Mouse (Mus musculus) WW6 (cell line): ENCODE measurements around the gene Agap1.

Experiments
- DNase-seq: peaks from one replicate; pipeline ENCODE4 v3.0.0-alpha.2; 2013; ENCODE audit warnings: low read depth, low spot score

Agap1 gene

GRCm38 (mm10) chr1:89706862-89707261 is 252.3 kb downstream of the Agap1 start:
- no peak for DNase-seq

GRCm38 (mm10) chr1:89707756-89708480 is 253.3 kb downstream of the Agap1 start:
- no peak for DNase-seq

DNA sequence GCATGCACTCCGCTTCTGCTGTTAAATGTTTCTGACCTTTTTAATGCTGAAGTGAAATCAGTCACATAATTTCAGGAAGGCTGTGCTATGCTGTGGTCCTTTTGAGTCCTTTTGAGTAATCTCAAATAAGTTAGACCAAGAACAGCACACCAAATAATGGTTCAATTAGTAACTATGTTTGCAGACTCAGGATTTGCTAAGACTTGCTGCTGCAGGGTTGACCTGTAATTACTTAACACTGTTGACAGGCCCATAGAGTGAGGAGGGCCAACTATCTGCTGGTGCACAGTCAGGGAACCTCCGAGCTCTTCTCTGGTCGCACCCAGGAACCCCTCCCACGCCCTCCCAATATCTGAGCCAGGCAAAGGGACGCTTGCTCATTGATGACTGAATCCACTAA is 255.2 kb downstream of the Agap1 start:
- no peak for DNase-seq

DNA sequence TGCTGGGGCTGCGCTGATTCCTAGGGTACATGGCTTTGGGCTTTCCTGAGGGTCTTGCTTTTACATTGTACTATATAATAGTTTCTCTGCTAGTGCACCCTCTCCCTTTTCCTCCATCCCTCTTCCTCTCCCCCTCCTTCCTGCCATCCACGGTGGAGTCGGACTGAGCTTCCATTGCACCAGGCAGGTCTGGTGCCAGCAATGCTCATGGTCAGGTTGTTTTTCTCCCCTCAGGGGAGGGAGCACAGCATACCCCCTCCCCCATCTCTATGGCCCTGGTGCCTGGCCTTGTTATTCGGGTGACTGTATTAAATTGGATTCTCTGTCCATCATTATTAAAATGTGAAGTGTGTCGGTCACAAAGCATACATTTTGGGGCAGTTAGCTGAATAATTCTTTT is 259.1 kb downstream of the Agap1 start:
- DNase-seq, result no peak

- DNase-seq, result no peak
These were observed 259.8 kb downstream of the Agap1 start for GRCm38 (mm10) chr1:89714165-89714980.

- DNase-seq, result no peak
These were observed 261.6 kb downstream of the Agap1 start for GRCm38 (mm10) chr1:89716234-89716633.

- DNase-seq, result no peak
These were observed 262.5 kb downstream of the Agap1 start for GRCm38 (mm10) chr1:89717100-89717499.

DNA sequence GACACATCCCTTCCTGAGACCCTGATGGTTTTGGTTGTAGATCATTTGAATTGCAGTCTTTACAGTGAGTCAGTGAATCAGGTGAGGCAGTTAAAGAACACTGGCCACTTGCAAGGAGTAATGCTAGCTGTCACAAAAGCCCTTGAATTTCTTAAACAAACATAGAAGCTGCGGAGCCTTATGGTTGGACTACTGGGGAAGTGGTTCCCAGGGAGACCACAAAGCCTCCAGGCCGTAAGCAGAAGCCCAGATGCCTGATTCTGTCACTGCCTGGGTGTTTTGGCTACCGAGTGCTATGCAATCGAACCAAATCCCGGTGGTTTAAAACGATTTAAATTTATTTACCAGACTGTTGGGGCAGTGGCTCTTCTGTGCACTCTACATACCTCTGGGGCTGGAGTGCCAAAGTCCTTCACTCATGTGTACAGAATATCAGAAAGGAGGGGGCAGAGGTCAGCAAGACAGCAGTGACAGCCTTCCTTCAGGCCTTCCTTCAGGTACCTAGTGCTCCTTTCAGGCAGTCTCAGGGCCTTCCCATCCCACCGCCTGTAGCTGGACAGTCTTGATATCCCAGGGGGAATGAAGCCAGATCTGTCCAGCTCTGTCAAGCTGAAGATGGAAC is 264.3 kb downstream of the Agap1 start:
- no peak for DNase-seq

GRCm38 (mm10) chr1:89724141-89724540 is 269.5 kb downstream of the Agap1 start:
- no peak for DNase-seq

GRCm38 (mm10) chr1:89724555-89724954 is 269.9 kb downstream of the Agap1 start:
- DNase-seq, result no peak

GRCm38 (mm10) chr1:89724957-89725356 is 270.4 kb downstream of the Agap1 start:
- DNase-seq, result no peak

- no peak for DNase-seq
These were observed 273.9 kb downstream of the Agap1 start for GRCm38 (mm10) chr1:89728481-89728880.

DNA sequence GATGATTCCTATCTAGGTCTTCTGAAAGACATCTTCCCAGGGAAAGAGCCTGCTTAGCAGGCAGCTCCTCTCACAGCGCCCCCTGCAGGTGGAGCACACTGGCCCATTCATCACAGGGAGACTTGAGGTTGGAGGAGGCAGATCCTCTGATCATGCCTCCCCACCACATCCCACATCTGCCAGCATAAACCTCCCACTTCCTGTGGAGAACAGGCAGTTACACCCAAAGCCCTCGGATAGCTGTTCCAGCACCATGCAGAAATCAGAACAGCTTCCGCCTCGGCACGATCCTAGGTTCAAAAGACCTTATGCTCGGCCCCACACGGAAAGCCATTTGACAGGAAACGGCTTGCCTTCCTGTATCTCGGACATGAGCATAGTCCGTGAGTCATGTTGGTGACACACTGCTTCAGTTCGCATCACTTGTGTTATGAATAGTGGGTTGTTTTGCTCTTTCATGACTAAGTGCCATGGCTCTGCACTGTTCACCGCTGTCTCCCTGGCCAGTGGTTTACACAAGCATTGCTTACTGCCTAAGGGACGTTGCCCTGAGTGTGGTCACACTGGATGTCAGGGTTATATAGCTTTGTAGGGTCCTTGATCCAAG is 276.1 kb downstream of the Agap1 start:
- DNase-seq, result no peak

- DNase-seq, result no peak
These were observed 279.8 kb downstream of the Agap1 start for GRCm38 (mm10) chr1:89734368-89734767.

- no peak for DNase-seq
These were observed 280.5 kb downstream of the Agap1 start for GRCm38 (mm10) chr1:89735146-89735545.

DNA sequence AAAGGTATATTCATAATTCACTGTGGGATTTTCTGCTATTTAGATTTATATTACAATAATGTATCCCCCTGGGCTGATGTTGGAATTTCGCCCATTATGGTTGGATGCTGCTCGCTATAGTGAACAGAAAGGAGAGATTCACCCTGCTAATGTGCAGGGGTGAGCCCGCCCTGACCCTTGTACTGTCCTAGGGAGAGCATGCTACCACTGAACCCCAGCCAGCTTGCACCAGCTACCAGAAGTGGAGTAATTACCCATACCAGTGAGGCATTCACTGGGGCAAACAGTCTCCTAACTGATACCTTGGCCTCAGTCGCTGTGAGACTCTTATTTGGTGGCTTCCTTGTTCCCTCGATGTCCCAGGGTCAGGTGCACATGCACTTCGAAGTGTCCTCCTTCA is 281.4 kb downstream of the Agap1 start:
- DNase-seq, result no peak

GRCm38 (mm10) chr1:89739067-89739774 is 284.6 kb downstream of the Agap1 start:
- DNase-seq, result no peak

GRCm38 (mm10) chr1:89739775-89740099 is 285.1 kb downstream of the Agap1 start:
- no peak for DNase-seq

GRCm38 (mm10) chr1:89742359-89742758 is 287.8 kb downstream of the Agap1 start:
- DNase-seq, result no peak

DNA sequence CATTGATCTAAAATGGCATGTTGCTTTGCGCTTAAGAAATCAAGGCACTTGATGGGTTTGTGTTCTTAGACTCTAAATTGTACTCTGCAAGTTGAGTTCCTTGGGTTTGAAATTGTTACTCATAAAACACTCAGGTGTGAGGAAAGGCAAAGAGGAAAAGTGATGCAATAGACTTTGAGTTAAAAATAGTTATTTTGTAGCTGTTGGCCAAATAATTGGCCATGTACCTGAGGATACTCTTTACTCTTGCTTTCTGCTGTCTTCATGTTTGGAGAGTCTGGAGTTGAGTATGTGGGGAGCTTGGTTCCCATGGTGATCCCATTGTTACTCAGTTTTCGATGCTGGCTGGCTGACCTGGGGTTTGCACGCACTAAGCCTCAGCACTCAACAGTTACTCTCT is 291.6 kb downstream of the Agap1 start:
- DNase-seq, result no peak

DNA sequence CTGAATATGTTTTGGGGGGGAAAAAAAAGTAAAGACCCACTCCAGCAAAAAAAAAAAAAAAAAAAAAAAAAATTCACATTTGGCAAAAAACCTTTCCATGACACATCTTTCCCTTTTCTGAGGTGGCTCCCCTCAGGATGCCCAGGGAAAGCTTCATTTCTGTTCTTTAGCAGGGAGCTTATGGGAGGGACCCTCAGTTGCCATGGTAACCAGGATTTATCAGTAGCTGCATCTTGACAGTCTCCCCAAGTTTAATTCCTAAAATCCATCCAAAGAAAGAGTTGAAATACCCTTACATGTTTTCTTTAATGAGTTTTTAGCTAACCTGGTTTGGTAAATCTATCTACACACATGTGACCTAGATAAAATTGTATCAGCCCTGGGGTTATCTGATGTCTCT is 295.1 kb downstream of the Agap1 start:
- DNase-seq, result no peak

DNA sequence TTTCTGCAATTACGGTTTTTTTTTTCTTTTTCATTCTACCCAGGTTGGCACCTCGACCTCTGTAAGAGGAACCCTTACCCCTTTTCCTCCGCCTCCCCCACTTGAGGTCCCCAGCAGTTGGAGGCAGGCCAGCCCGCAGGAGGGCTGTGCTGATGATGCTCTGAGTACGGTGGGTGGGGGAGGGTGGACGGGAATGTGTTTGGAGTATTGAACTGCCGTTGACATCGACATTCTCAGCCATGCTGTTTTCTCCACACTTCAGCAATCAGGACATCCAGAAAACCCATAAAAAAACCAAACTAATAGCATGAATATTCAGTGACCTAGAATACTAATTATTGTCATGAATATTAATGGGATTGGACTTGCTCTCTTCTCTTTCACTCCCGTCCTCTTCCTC is 295.9 kb downstream of the Agap1 start:
- DNase-seq, result no peak
